Mouse (Mus musculus) kidney, postnatal 0 days (tissue): Measurements from ENCODE around the gene Catsperb. TPM values are rescaled to one million over a fixed set of nuclear protein-coding genes. Genes with fewer than 3 reads are reported as not detected.
"Not testable (repeated sequence)": the region's sequence is repeated elsewhere in the genome, so short reads cannot be mapped to it uniquely, and the experiment has no call there.

Experiments
- ATAC-seq: fragments of 200-750 bp; cut with Nextera tagmentation; replicated peaks from 2 replicates; pipeline ENCODE4 v1.8.0; 2017; ENCODE audit warnings: low read depth, moderate number of reproducible peaks, moderate TSS enrichment, moderate library complexity; ENCODE audit not compliant: low FRiP score
- DNase-seq: peaks from one replicate; pipeline ENCODE4 v3.0.0-alpha.2; 2016; ENCODE audit warnings: low spot score
- H3K27ac ChIP-seq: fragments of 300-500 bp; sonication (generic); 2 replicates; pipeline ENCODE4 v1.5.1; 2014; ENCODE audit warnings: mild to moderate bottlenecking
- H3K27me3 ChIP-seq: fragments of 300-500 bp; sonication (generic); 2 replicates; pipeline ENCODE4 v1.6.1; 2014; ENCODE audit warnings: low read length, mixed read lengths; ENCODE audit not compliant: insufficient read depth
- H3K36me3 ChIP-seq: fragments of 300-500 bp; sonication (generic); 2 replicates; pipeline ENCODE4 v1.6.1; 2014; ENCODE audit warnings: low read length, mixed read lengths; ENCODE audit not compliant: insufficient read depth
- H3K4me1 ChIP-seq: fragments of 300-500 bp; sonication (generic); replicated peaks from 2 replicates; pipeline ENCODE4 v1.6.1; 2014; ENCODE audit warnings: antibody characterized with exemption, low read length, mixed read lengths; ENCODE audit not compliant: insufficient read depth
- H3K4me2 ChIP-seq: fragments of 300-500 bp; sonication (generic); 2 replicates; pipeline ENCODE4 v1.6.1; 2014; ENCODE audit warnings: mild to moderate bottlenecking, low read length, moderate library complexity, mixed read lengths
- H3K4me3 ChIP-seq: fragments of 300-500 bp; sonication (generic); replicated peaks from 2 replicates; pipeline ENCODE4 v1.5.1; 2014; ENCODE audit warnings: low read depth, low read length
- H3K9ac ChIP-seq: fragments of 300-500 bp; sonication (generic); 2 replicates; pipeline ENCODE4 v1.6.1; 2014; ENCODE audit warnings: low read depth, low read length
- H3K9me3 ChIP-seq: fragments of 300-500 bp; sonication (generic); replicated peaks from 2 replicates; pipeline ENCODE4 v1.6.1; 2016; ENCODE audit warnings: low read length, inconsistent platforms, mixed read lengths
- CTCF ChIP-seq: IDR thresholded peaks from 2 replicates; pipeline ENCODE4 v1.5.1; 2016; ENCODE audit warnings: antibody characterized with exemption, low read depth, mild to moderate bottlenecking, moderate library complexity
- WGBS: fragments of 180-500 bp; shearing (Covaris S2); extraction: QIAGEN DNeasy Blood & Tissue Kit; methylation state at CpG from one replicate; pipeline ENCODE4 v1.1.7; 2014; 5-methylcytosine and 5-hydroxymethylcytosine counted together
- polyA plus RNA-seq: library from polyadenylated mRNA; unstranded; fragments of >200 nt; fragmentation: Nextera tagmentation; extraction: Ambion mirVana; gene quantifications from 2 replicates; pipeline ENCODE4 v1.2.1, GENCODE M21; 2015

Gene Catsperb
- polyA plus RNA-seq: not detected in 2 replicates

DNA sequence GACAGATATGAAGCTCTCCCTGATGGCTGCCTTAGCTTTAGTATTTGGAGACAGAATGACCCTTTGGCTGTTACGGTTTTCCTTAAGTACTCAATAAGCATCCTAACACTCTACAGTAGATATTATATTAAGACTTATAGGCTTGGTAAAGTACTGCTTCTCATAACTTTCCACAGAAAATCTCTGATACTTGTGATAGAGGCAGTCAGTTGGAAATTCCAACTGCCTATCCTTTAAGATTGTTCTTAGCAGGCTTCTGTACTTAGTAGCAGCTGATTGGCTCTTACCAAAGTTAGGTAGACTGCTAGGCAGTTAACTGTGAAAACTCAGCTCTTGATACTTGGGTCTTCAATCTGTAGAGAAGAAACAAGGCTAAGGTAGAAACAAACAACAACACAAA lies at the start of gene Catsperb:
Gene Catsperb (plus strand): TSS at position 301 of the 400 bp plus-strand sequence.
- not testable (repeated sequence) for DNase-seq, H3K9me3 ChIP-seq, H3K4me3 ChIP-seq, H3K4me2 ChIP-seq, H3K27me3 ChIP-seq, H3K27ac ChIP-seq, H3K9ac ChIP-seq, H3K36me3 ChIP-seq, ATAC-seq, H3K4me1 ChIP-seq
- 97% methylated on average over 1 of the region's 1 CpGs for WGBS

GRCm38 (mm10) chr12:101361468-101361867 lies 43.0 kb upstream of the Catsperb start:
- ATAC-seq, H3K27ac ChIP-seq, H3K9me3 ChIP-seq, H3K4me1 ChIP-seq, H3K9ac ChIP-seq, H3K4me2 ChIP-seq, H3K27me3 ChIP-seq, H3K36me3 ChIP-seq, DNase-seq, H3K4me3 ChIP-seq: not testable (repeated sequence)
- TF ChIP-seq CTCF: peak; percentile 50
- 71% methylated on average over 1 of the region's 1 CpGs for WGBS

DNA sequence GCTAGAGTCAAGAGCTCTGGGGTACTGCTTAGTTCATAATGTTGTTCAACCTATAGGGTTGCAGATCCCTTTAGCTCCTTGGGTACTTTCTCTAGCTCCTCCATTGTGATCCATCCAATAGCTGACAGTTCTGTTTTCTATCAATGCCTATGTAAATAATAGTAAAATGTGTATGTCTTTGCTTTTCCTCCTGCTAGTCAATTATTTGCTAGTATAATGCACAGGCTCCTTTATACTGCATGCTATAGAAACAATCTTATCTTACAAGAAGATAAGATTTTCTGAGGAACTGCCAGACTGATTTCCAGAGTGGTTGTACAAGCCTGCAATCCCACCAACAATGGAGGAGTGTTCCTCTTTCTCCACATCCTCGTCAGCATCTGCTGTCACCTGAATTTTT lies 23.0 kb upstream of the Catsperb start:
- no CpG with 5 or more reads among the region's 1 CpGs for WGBS
- H3K4me3 ChIP-seq: not testable (repeated sequence)

DNA sequence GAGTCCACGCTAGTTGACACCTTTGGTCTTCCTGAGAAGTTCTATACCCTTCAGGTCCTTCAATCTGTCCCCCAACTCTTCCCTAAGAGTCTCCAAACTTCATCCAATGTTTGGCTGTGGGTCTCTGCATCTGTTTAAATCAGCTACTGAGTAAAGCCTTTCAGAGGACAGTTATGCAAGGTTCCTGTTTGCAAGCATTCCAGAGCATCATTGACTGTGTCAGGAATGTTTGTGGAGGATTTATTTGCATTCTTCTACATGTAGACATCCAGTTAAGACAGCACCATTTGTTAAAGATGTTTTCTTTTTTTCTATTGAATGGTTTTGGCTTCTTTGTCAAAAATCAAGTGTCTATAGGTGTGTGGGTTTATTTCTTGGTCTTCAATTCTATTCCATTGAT lies 21.7 kb downstream of the Catsperb start:
- no peak for TF ChIP-seq CTCF
- 76% methylated on average over 1 of the region's 1 CpGs for WGBS
- DNase-seq (no peak), ATAC-seq (no peak)
- H3K4me1 ChIP-seq: no peaks in the 10 kb centered on the region
- H3K27ac ChIP-seq: no peak overlapping the region
- H3K36me3 ChIP-seq: no peaks in the 10 kb centered on the region
- H3K4me3 ChIP-seq: no peak overlapping the region
- H3K27me3 ChIP-seq: no peaks in the 10 kb centered on the region
- no peaks in the 10 kb centered on the region for H3K9me3 ChIP-seq
- H3K9ac ChIP-seq: no peak overlapping the region
- no peak overlapping the region for H3K4me2 ChIP-seq

More for the DNA sequence above, 23.0 kb upstream of the Catsperb start:
- not testable (repeated sequence) for H3K9ac ChIP-seq, H3K9me3 ChIP-seq, DNase-seq, ATAC-seq, H3K4me1 ChIP-seq, H3K36me3 ChIP-seq, H3K27me3 ChIP-seq, H3K4me2 ChIP-seq, H3K27ac ChIP-seq

DNA sequence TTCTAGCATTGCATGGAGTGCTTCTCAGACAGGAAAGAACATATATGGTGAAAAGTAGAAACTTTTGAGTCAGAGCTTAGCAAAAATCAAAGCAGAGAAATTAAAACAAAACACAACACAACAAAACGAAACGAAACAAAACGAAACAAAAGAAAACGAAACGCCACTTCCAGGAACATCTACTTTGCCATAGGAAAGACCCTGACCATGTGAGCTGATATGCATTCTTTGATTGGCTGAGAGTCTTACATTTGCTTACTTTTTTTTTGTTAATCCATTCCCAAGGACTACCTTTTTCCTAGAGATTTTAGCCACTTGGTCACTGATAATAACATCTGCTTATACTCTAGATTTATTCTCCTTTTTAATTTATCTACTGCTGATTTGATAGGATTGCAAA lies 57.6 kb downstream of the Catsperb start:
- no peaks in the 10 kb centered on the region for H3K4me1 ChIP-seq
- DNase-seq (no peak), ATAC-seq (no peak)
- no peak overlapping the region for H3K4me2 ChIP-seq
- H3K4me3 ChIP-seq: no peak overlapping the region
- no peaks in the 10 kb centered on the region for H3K27me3 ChIP-seq
- TF ChIP-seq CTCF: no peak
- WGBS: 97% methylated on average over 5 of the region's 5 CpGs
- H3K27ac ChIP-seq: no peak overlapping the region
- no peaks in the 10 kb centered on the region for H3K36me3 ChIP-seq
- no peak overlapping the region for H3K9ac ChIP-seq
- no peaks in the 10 kb centered on the region for H3K9me3 ChIP-seq

- no peak for DNase-seq
Measured at GRCm38 (mm10) chr12:101483571-101483970, 79.1 kb downstream of the Catsperb start.

GRCm38 (mm10) chr12:101511326-101511725 lies 106.9 kb downstream of the Catsperb start:
- H3K27ac ChIP-seq, H3K4me1 ChIP-seq, H3K4me2 ChIP-seq, H3K4me3 ChIP-seq, ATAC-seq, H3K9me3 ChIP-seq, H3K9ac ChIP-seq, DNase-seq, H3K27me3 ChIP-seq, H3K36me3 ChIP-seq: not testable (repeated sequence)
- 77% methylated on average over 2 of the region's 2 CpGs for WGBS

More at GRCm38 (mm10) chr12:101483571-101483970, 79.1 kb downstream of the Catsperb start:
- no peak for ATAC-seq
- no peaks in the 10 kb centered on the region for H3K9me3 ChIP-seq
- no peak overlapping the region for H3K9ac ChIP-seq
- H3K4me3 ChIP-seq: no peak overlapping the region
- H3K27ac ChIP-seq: no peak overlapping the region
- H3K4me2 ChIP-seq: no peak overlapping the region
- no peaks in the 10 kb centered on the region for H3K27me3 ChIP-seq
- TF ChIP-seq CTCF: no peak
- no peaks in the 10 kb centered on the region for H3K4me1 ChIP-seq
- no peaks in the 10 kb centered on the region for H3K36me3 ChIP-seq
